Mouse (Mus musculus) CH12.LX (cell line): ENCODE measurements around the gene Olfr1393. TPM values are rescaled to one million over a fixed set of nuclear protein-coding genes. Genes with fewer than 3 reads are reported as not detected.

Experiments used
- DNase-seq: peaks from one replicate; pipeline ENCODE4 v3.0.0-alpha.2; 2013; ENCODE audit errors: extremely low read depth
- H3K27ac ChIP-seq: 2 replicates; pipeline ENCODE4 v1.5.1; 2012; ENCODE audit warnings: low read depth, mild to moderate bottlenecking, control low read depth, moderate library complexity; ENCODE audit not compliant: insufficient read depth
- H3K27me3 ChIP-seq: replicated peaks from 2 replicates; pipeline ENCODE3; 2012; ENCODE audit warnings: inconsistent platforms
- H3K36me3 ChIP-seq, 2 experiments: replicated peaks in 1 of 2; 2 replicates each; pipeline versions ENCODE3 to v1.6.1; 2012; ENCODE audit warnings: inconsistent platforms in 1 of 2, low read length in 1 of 2, mild to moderate bottlenecking in 1 of 2, mixed read lengths in 1 of 2, moderate library complexity in 1 of 2; ENCODE audit not compliant: control insufficient read depth in 1 of 2, insufficient read depth in 1 of 2
- H3K4me1 ChIP-seq, 2 experiments: 2 replicates each; pipeline ENCODE4 v1.6.1; 2012; ENCODE audit warnings: inconsistent platforms in 1 of 2, moderate library complexity in 1 of 2; ENCODE audit not compliant: insufficient read depth in 2 of 2, control insufficient read depth in 1 of 2
- H3K4me2 ChIP-seq: 2 replicates; pipeline ENCODE4 v1.6.1; 2012; ENCODE audit warnings: low read depth, mild to moderate bottlenecking, control low read depth; ENCODE audit not compliant: poor library complexity, insufficient read depth, severe bottlenecking
- H3K4me3 ChIP-seq, 3 experiments: fragments of 150-350 bp in 1 of 3; sonication (generic) in 1 of 3; replicated peaks in 1 of 3; 2 replicates each; pipeline versions ENCODE3 to v1.5.1; 2011 to 2012; ENCODE audit warnings: low read depth in 2 of 3, low read length in 2 of 3, mild to moderate bottlenecking in 2 of 3, moderate library complexity in 2 of 3, control low read depth in 1 of 3, improper control_type of control experiment in 1 of 3, inconsistent platforms in 1 of 3, mixed read lengths in 1 of 3; ENCODE audit not compliant: poor library complexity in 1 of 3
- H3K79me2 ChIP-seq: replicated peaks from 2 replicates; pipeline ENCODE4 v1.6.1; 2012; ENCODE audit warnings: mild to moderate bottlenecking, moderate library complexity; ENCODE audit not compliant: control insufficient read depth, poor library complexity, insufficient read depth, severe bottlenecking; ENCODE audit errors: extremely low read depth
- H3K9ac ChIP-seq: 2 replicates; pipeline ENCODE4 v1.6.1; 2012; ENCODE audit warnings: low read depth, mild to moderate bottlenecking, control low read depth, moderate library complexity; ENCODE audit not compliant: insufficient read depth
- H3K9me3 ChIP-seq: replicated peaks from 2 replicates; pipeline ENCODE3; 2012; ENCODE audit warnings: low read length, inconsistent platforms, mixed read lengths
- BHLHE40 ChIP-seq: IDR thresholded peaks from 2 replicates; pipeline ENCODE4 v1.6.1; 2011; ENCODE audit warnings: mild to moderate bottlenecking, low read depth, low read length, improper control_type of control experiment
- CHD1 ChIP-seq: IDR thresholded peaks from 2 replicates; pipeline ENCODE4 v1.6.1; 2012; ENCODE audit warnings: low read depth, low read length, improper control_type of control experiment, inconsistent platforms
- E2F4 ChIP-seq: IDR thresholded peaks from 2 replicates; pipeline ENCODE4 v1.6.1; 2011; ENCODE audit warnings: low read depth, low read length, improper control_type of control experiment; ENCODE audit not compliant: insufficient replicate concordance
- HCFC1 ChIP-seq: IDR thresholded peaks from 2 replicates; pipeline ENCODE4 v1.6.1; 2012; ENCODE audit warnings: low read depth, mild to moderate bottlenecking, inconsistent platforms, low read length, improper control_type of control experiment
- IRF4 ChIP-seq: IDR thresholded peaks from 2 replicates; pipeline ENCODE4 v1.6.1; 2014; ENCODE audit warnings: low read depth, mild to moderate bottlenecking, inconsistent platforms, low read length, improper control_type of control experiment
- KAT2A ChIP-seq: IDR thresholded peaks from 2 replicates; pipeline ENCODE4 v1.6.1; 2012; ENCODE audit warnings: low read length, improper control_type of control experiment, inconsistent platforms; ENCODE audit not compliant: insufficient replicate concordance
- MAFK ChIP-seq: IDR thresholded peaks from 2 replicates; pipeline ENCODE4 v1.6.1; 2011; ENCODE audit warnings: low read length, improper control_type of control experiment; ENCODE audit not compliant: insufficient replicate concordance
- MAX ChIP-seq: IDR thresholded peaks from 2 replicates; pipeline ENCODE4 v1.6.1; 2011; ENCODE audit warnings: low read length, improper control_type of control experiment
- MEF2A ChIP-seq: IDR thresholded peaks from 2 replicates; pipeline ENCODE4 v1.6.1; 2014; ENCODE audit warnings: low read depth, mild to moderate bottlenecking, inconsistent platforms, low read length, improper control_type of control experiment, borderline replicate concordance
- MXI1 ChIP-seq: IDR thresholded peaks from 2 replicates; pipeline ENCODE4 v1.6.1; 2011; ENCODE audit warnings: mild to moderate bottlenecking, low read depth, low read length, improper control_type of control experiment
- MYC ChIP-seq: IDR thresholded peaks from 2 replicates; pipeline ENCODE4 v1.6.1; 2011; ENCODE audit warnings: low read depth, mild to moderate bottlenecking, improper control_type of control experiment, low read length
- PAX5 ChIP-seq: IDR thresholded peaks from 2 replicates; pipeline ENCODE4 v1.6.1; 2012; ENCODE audit warnings: low read length, inconsistent platforms, mixed read lengths
- POLR2A ChIP-seq: IDR thresholded peaks from 2 replicates; pipeline ENCODE4 v1.6.1; 2011; ENCODE audit warnings: low read depth, mild to moderate bottlenecking, improper control_type of control experiment, low read length
- POLR2AphosphoS2 ChIP-seq: IDR thresholded peaks from 2 replicates; pipeline ENCODE4 v1.6.1; 2011; ENCODE audit warnings: low read depth, low read length, improper control_type of control experiment
- RCOR1 ChIP-seq: conservative IDR thresholded peaks from 2 replicates; pipeline ENCODE4 v1.6.1; 2012; ENCODE audit warnings: low read depth, mild to moderate bottlenecking, inconsistent platforms, low read length, improper control_type of control experiment
- SMC3 ChIP-seq: IDR thresholded peaks from 2 replicates; pipeline ENCODE4 v1.6.1; 2011; ENCODE audit warnings: low read depth, low read length, improper control_type of control experiment
- USF2 ChIP-seq: conservative IDR thresholded peaks from 2 replicates; pipeline ENCODE4 v1.6.1; 2011; ENCODE audit warnings: low read depth, low read length, improper control_type of control experiment
- ZC3H11A ChIP-seq: IDR thresholded peaks from 2 replicates; pipeline ENCODE4 v1.6.1; 2012; ENCODE audit warnings: low read depth, mild to moderate bottlenecking, inconsistent platforms, low read length, improper control_type of control experiment
- ZKSCAN1 ChIP-seq: IDR thresholded peaks from 2 replicates; pipeline ENCODE4 v1.6.1; 2012; ENCODE audit warnings: low read depth, inconsistent platforms, low read length, improper control_type of control experiment, borderline replicate concordance
- ZNF384 ChIP-seq: IDR thresholded peaks from 2 replicates; pipeline ENCODE4 v1.6.1; 2012; ENCODE audit warnings: low read depth, low read length, improper control_type of control experiment, inconsistent platforms
- dilution Hi-C: fragments of 300-500 bp; cut with MboI; formaldehyde crosslinking; loops from 2 replicates; pipeline ENCODE4 v1.14.3; 2020; ENCODE audit warnings: low sequenced_read_pairs; ENCODE audit not compliant: extremely low pct_unique_long_range_greater_than_20kb, extremely low pct_ligation_motif_present
- in situ Hi-C: fragments of 300-500 bp; cut with MboI; formaldehyde crosslinking; loops from 3 replicates; pipeline ENCODE4 v1.14.3; 2019; ENCODE audit warnings: low sequenced_read_pairs, low pct_ligation_motif_present, low pct_unique_long_range_greater_than_20kb, mixed read lengths
- polyA plus RNA-seq: library from polyadenylated mRNA; unstranded; fragments of >175 nt; gene quantifications from 2 replicates; pipeline ENCODE4 v1.2.1, GENCODE M21; 2012; ENCODE audit warnings: low read depth; ENCODE audit not compliant: insufficient read length
- total RNA-seq, 2 experiments: library from RNA; depleted of rRNA; stranded (reverse); fragments of 300-350 nt in 1 of 2; fragments of >200 nt in 1 of 2; gene quantifications; 2 replicates each; pipeline ENCODE4 v1.2.3; 2012 to 2014

Gene Olfr1393
- total and polyA plus RNA-seq, 3 experiments = 0.10 TPM; not detected in 2

GRCm38 (mm10) chr11:49242944-49243626 lies 35.0 kb upstream of the Olfr1393 start:
- no peak for TF ChIP-seq MEF2A
- TF ChIP-seq POLR2A = no peak
- TF ChIP-seq MYC = no peak
- no peak for TF ChIP-seq ZKSCAN1
- TF ChIP-seq BHLHE40 = no peak
- TF ChIP-seq IRF4 = no peak
- no peak for TF ChIP-seq USF2
- no peak for TF ChIP-seq MAX
- no peak for TF ChIP-seq MAFK
- TF ChIP-seq SMC3 = no peak
- TF ChIP-seq ZC3H11A = no peak
- TF ChIP-seq HCFC1 = no peak
- no peak for TF ChIP-seq POLR2AphosphoS2
- no peak for TF ChIP-seq ZNF384
- TF ChIP-seq E2F4 = no peak
- TF ChIP-seq CHD1 = no peak
- no peak for TF ChIP-seq KAT2A
- TF ChIP-seq MXI1 = no peak
- TF ChIP-seq RCOR1 = no peak
- no peak for TF ChIP-seq PAX5
- Histone ChIP-seq H3K36me3 (no peaks in the 10 kb centered on the region), H3K27me3 (no peaks in the 10 kb centered on the region), H3K79me2 (peaks cover 23% of the 10 kb centered on the region), H3K4me1 (peaks cover 5 to 59% of the 10 kb centered on the region in 2 experiments; a peak in 3 of 4 replicates), H3K9ac (peak overlapping the region; percentile 50; the same call in 1 of the 2 replicates), H3K4me2 (peak overlapping the region; percentile 54), H3K9me3 (no peaks in the 10 kb centered on the region), H3K4me3 (peak overlapping the region; percentile 66 to 94 (median 72)), H3K27ac (peak overlapping the region; percentile 12; the same call in 1 of the 2 replicates)
- in situ Hi-C loops = loop anchor here (5.0 kb wide), 1 partner anchor 371 kb away; the partner anchor contains the start of gene Irgm1
- dilution Hi-C loops = no loop called here
- no peak for DNase-seq
